Mouse (Mus musculus) heart, embryonic 14.5 days (tissue): ENCODE results near the gene Glis3. TPM values are rescaled to one million over a fixed set of nuclear protein-coding genes. Genes with fewer than 3 reads are reported as not detected.
A peak's percentile ranks its signal among the peaks of the same experiment; 100 is the strongest.

Experiments
- ATAC-seq: fragments of 200-750 bp; cut with Nextera tagmentation; 2 replicates; pipeline ENCODE4 v1.8.0; 2017; ENCODE audit warnings: low read depth, moderate TSS enrichment; ENCODE audit not compliant: insufficient number of reproducible peaks, insufficient read depth, low FRiP score
- H3K27ac ChIP-seq, 2 experiments: fragments of 200-500 bp in 1 of 2; fragments of 300-500 bp in 1 of 2; sonication (generic) in 1 of 2; replicated peaks in 1 of 2; 2 replicates each; pipeline ENCODE4 v1.5.1; 2012 to 2014; ENCODE audit warnings: low read depth in 2 of 2, low read length in 2 of 2, control low read depth in 1 of 2, mild to moderate bottlenecking in 1 of 2, mixed read lengths in 1 of 2; ENCODE audit not compliant: control insufficient read depth in 1 of 2, insufficient read depth in 1 of 2
- H3K27me3 ChIP-seq: fragments of 300-500 bp; sonication (generic); 2 replicates; pipeline ENCODE4 v1.6.1; 2014; ENCODE audit warnings: mild to moderate bottlenecking, low read length, control low read depth; ENCODE audit not compliant: control insufficient read depth, insufficient read depth
- H3K36me3 ChIP-seq: fragments of 300-500 bp; sonication (generic); 2 replicates; pipeline ENCODE4 v1.6.1; 2014; ENCODE audit warnings: mild to moderate bottlenecking, control low read depth, low read length, mixed read lengths; ENCODE audit not compliant: control insufficient read depth, insufficient read depth
- H3K4me1 ChIP-seq, 2 experiments: fragments of 200-500 bp in 1 of 2; fragments of 300-500 bp in 1 of 2; sonication (generic) in 1 of 2; 2 replicates each; pipeline ENCODE4 v1.6.1; 2012 to 2014; ENCODE audit warnings: low read length in 2 of 2, control low read depth in 1 of 2, mixed read lengths in 1 of 2; ENCODE audit not compliant: control insufficient read depth in 2 of 2, insufficient read depth in 2 of 2
- H3K4me2 ChIP-seq: fragments of 300-500 bp; sonication (generic); 2 replicates; pipeline ENCODE4 v1.6.1; 2014; ENCODE audit warnings: mild to moderate bottlenecking, low read length
- H3K4me3 ChIP-seq, 2 experiments: fragments of 200-500 bp in 1 of 2; fragments of 300-500 bp in 1 of 2; sonication (generic) in 1 of 2; 2 replicates each; pipeline ENCODE4 v1.5.1; 2012 to 2014; ENCODE audit warnings: low read length in 2 of 2, mild to moderate bottlenecking in 2 of 2, control low read depth in 1 of 2, low read depth in 1 of 2, moderate library complexity in 1 of 2; ENCODE audit not compliant: control insufficient read depth in 1 of 2, insufficient read depth in 1 of 2
- H3K9ac ChIP-seq: fragments of 300-500 bp; sonication (generic); 2 replicates; pipeline ENCODE4 v1.6.1; 2014; ENCODE audit warnings: mild to moderate bottlenecking, low read length
- H3K9me3 ChIP-seq: fragments of 300-500 bp; sonication (generic); 2 replicates; pipeline ENCODE4 v1.6.1; 2016; ENCODE audit warnings: low read length, control low read depth; ENCODE audit not compliant: control insufficient read depth
- WGBS: fragments of 180-500 bp; shearing (Covaris S2); extraction: QIAGEN DNeasy Blood & Tissue Kit; methylation state at CpG from one replicate; pipeline ENCODE4 v1.1.7; 2014; 5-methylcytosine and 5-hydroxymethylcytosine counted together
- polyA plus RNA-seq: library from polyadenylated mRNA; unstranded; fragments of >200 nt; fragmentation: Nextera tagmentation; extraction: Ambion mirVana; gene quantifications from 2 replicates; pipeline ENCODE4 v1.2.1, GENCODE M21; 2014

The Glis3 gene
- 0.92 and 1.6 TPM in 2 replicates for polyA plus RNA-seq

GRCm38 (mm10) chr19:28679776-28680391 is at the start of gene Glis3:
Glis3 (minus strand) TSS chr19:28680077.
- Histone ChIP-seq H3K36me3 (no peaks in the 10 kb centered on the region), H3K4me1 (peaks cover 11 to 21% of the 10 kb centered on the region in 2 experiments; a peak in 3 of 4 replicates), H3K9ac (peak within 1 kb of the TSS; percentile 72), H3K27ac (no peak within 1 kb of the TSS), H3K9me3 (no peaks in the 10 kb centered on the region), H3K27me3 (peaks cover 5% of the 10 kb centered on the region; the same call in 1 of the 2 replicates), H3K4me2 (peak within 1 kb of the TSS; percentile 99), H3K4me3 (peak within 1 kb of the TSS; percentile 59 to 63)
- under 1% methylated on average over 50 of the region's 66 CpGs for WGBS
- ATAC-seq = peak; percentile 72

GRCm38 (mm10) chr19:28726161-28726880 is 46.4 kb upstream of the Glis3 start:
- no peaks in the 10 kb centered on the region for H3K9me3 ChIP-seq
- no peak overlapping the region for H3K27ac ChIP-seq
- H3K27me3 ChIP-seq = no peaks in the 10 kb centered on the region
- no peaks in the 10 kb centered on the region for H3K36me3 ChIP-seq
- H3K9ac ChIP-seq = no peak overlapping the region
- no peak for ATAC-seq
- 57% methylated on average over 18 of the region's 18 CpGs for WGBS
- H3K4me1 ChIP-seq = no peaks in the 10 kb centered on the region
- H3K4me3 ChIP-seq = no peak overlapping the region
- H3K4me2 ChIP-seq = no peak overlapping the region

- H3K36me3 ChIP-seq = no peaks in the 10 kb centered on the region
- ATAC-seq = no peak
- no peaks in the 10 kb centered on the region for H3K9me3 ChIP-seq
- H3K4me2 ChIP-seq = no peak overlapping the region
- H3K27ac ChIP-seq = no peak overlapping the region
- H3K27me3 ChIP-seq = no peaks in the 10 kb centered on the region
- H3K4me1 ChIP-seq = no peaks in the 10 kb centered on the region
- H3K9ac ChIP-seq = no peak overlapping the region
- no peak overlapping the region for H3K4me3 ChIP-seq
- 77% methylated on average over 7 of the region's 7 CpGs for WGBS
Observed at GRCm38 (mm10) chr19:28724641-28725040, 44.8 kb upstream of the Glis3 start.

- ATAC-seq = no peak
- Histone ChIP-seq H3K27me3 (no peaks in the 10 kb centered on the region), H3K4me3 (no peak overlapping the region), H3K4me1 (no peaks in the 10 kb centered on the region), H3K9ac (no peak overlapping the region), H3K27ac (no peak overlapping the region), H3K9me3 (no peaks in the 10 kb centered on the region), H3K4me2 (no peak overlapping the region), H3K36me3 (no peaks in the 10 kb centered on the region)
- WGBS = 73% methylated on average over 4 of the region's 4 CpGs
Observed at GRCm38 (mm10) chr19:28722626-28723025, 42.7 kb upstream of the Glis3 start.

GRCm38 (mm10) chr19:28721834-28722233 is 42.0 kb upstream of the Glis3 start:
- H3K4me3 ChIP-seq = no peak overlapping the region
- H3K9me3 ChIP-seq = no peaks in the 10 kb centered on the region
- no peaks in the 10 kb centered on the region for H3K4me1 ChIP-seq
- no peak overlapping the region for H3K4me2 ChIP-seq
- WGBS = 84% methylated on average over 10 of the region's 10 CpGs
- ATAC-seq = no peak
- no peak overlapping the region for H3K27ac ChIP-seq
- H3K27me3 ChIP-seq = no peaks in the 10 kb centered on the region
- no peak overlapping the region for H3K9ac ChIP-seq
- H3K36me3 ChIP-seq = no peaks in the 10 kb centered on the region

GRCm38 (mm10) chr19:28720016-28720415 is 40.1 kb upstream of the Glis3 start:
- Histone ChIP-seq H3K36me3 (no peaks in the 10 kb centered on the region), H3K27ac (no peak overlapping the region), H3K4me3 (no peak overlapping the region), H3K9ac (no peak overlapping the region), H3K4me1 (no peaks in the 10 kb centered on the region), H3K27me3 (no peaks in the 10 kb centered on the region), H3K4me2 (no peak overlapping the region), H3K9me3 (no peaks in the 10 kb centered on the region)
- ATAC-seq = no peak

- no peak for ATAC-seq
- Histone ChIP-seq H3K9ac (no peak overlapping the region), H3K4me2 (no peak overlapping the region), H3K36me3 (no peaks in the 10 kb centered on the region), H3K9me3 (no peaks in the 10 kb centered on the region), H3K4me3 (no peak overlapping the region), H3K27me3 (no peaks in the 10 kb centered on the region), H3K4me1 (no peaks in the 10 kb centered on the region), H3K27ac (no peak overlapping the region)
- 78% methylated on average over 4 of the region's 4 CpGs for WGBS
Observed at GRCm38 (mm10) chr19:28714674-28715073, 34.8 kb upstream of the Glis3 start.
